Mouse (Mus musculus) gastrocnemius, adult 2 months (tissue): ENCODE measurements at regions not wholly inside any gene's neighbourhood (a gene's known extent, or its start where the extent isn't known, plus 50 kb on each side); places are given as distances from the start of the nearest gene placed in this dataset.

Source experiments
- DNase-seq: peaks from one replicate; pipeline ENCODE4 v3.0.0; 2022
- H3K27ac ChIP-seq: fragments of 200-600 bp; 2 replicates; pipeline ENCODE4 v1.8.1; 2022; ENCODE audit warnings: mild to moderate bottlenecking
- H3K4me3 ChIP-seq: fragments of 200-600 bp; 2 replicates; pipeline ENCODE4 v1.8.1; 2022; ENCODE audit warnings: mild to moderate bottlenecking, moderate library complexity
- CTCF ChIP-seq: fragments of 200-600 bp; IDR thresholded peaks from 2 replicates; pipeline ENCODE4 v1.8.1; 2022; ENCODE audit warnings: antibody characterized with exemption, mild to moderate bottlenecking, moderate library complexity
- intact Hi-C: fragments of 180-260 bp; cut with DNase I; formaldehyde crosslinking; loops from one replicate; pipeline ENCODE4 v1.15.1; 2025

- TF ChIP-seq CTCF = no peak
- intact Hi-C loops = no loop called here
- Histone ChIP-seq H3K27ac (peak overlapping the region; percentile 70), H3K4me3 (no peak overlapping the region)
- DNase-seq = no peak
Observed at GRCm38 (mm10) chr16:95832346-95832739, 130.5 kb downstream of the Ets2 start.

- Histone ChIP-seq H3K4me3 (no peak overlapping the region), H3K27ac (peak overlapping the region; percentile 70)
- intact Hi-C loops = no loop called here
- TF ChIP-seq CTCF = no peak
- DNase-seq = no peak
Observed at GRCm38 (mm10) chr16:95831566-95832345, 129.9 kb downstream of the Ets2 start.

DNA sequence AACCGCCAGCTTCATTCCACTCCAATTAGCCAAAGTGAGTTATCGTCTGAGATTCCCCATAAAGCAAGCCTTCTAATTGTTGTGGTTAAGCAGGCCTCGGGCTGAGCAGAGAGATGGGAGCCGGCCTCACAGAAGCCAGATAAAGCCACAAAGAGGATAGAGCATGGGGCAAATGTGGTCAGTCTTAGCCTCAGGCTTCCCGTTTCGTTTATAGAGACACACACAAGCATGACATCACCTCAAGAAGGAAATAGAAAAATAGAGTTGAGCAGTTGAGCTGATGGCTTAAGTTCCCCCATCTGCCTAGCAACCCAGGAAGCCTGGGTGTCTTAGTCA, 125.5 kb downstream of the Ets2 start:
- Histone ChIP-seq H3K4me3 (no peak overlapping the region), H3K27ac (no peak overlapping the region)
- intact Hi-C loops = loop anchor here (5.0 kb wide), 1 partner anchor 125 kb away; the partner anchor contains the start of gene Ets2
- no peak for TF ChIP-seq CTCF
- no peak for DNase-seq

DNA sequence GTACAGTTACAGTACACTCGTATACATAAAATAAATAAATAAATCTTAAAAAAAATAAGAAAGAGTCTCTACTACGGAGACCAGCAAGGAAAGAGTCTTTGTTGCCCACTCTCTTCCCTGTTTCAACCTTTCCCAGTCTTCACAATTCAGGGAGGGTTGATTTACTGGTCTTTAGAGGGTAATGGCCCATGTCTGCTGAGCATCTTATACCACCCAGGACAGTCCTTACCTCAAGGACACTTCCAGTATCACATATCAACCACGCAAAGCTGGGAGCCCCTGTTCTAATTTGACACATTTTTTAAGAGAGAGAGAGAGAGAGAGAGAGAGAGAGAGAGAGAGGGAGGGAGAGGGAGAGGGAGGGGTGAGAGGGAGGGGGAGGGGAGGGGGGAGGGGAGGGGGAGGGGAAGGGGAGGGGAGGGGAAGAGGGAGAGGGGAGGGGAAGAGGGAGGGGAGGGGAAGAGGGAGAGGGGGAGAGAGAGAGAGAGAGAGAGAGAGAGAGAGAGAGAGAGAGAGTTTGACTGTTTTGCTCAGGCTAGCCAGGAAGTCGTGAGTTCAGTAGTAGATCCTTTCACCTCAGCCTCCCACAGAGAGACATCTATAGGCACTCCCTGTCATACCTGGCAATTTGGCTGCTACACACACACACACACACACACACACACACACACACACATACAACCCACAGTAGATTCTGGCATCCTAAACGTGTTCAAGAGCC, 125.0 kb downstream of the Ets2 start:
- intact Hi-C loops = loop anchor here (5.0 kb wide), 1 partner anchor 125 kb away; the partner anchor contains the start of gene Ets2
- TF ChIP-seq CTCF = no peak
- no peak for DNase-seq
- no peak overlapping the region for H3K4me3 ChIP-seq
- no peak overlapping the region for H3K27ac ChIP-seq

GRCm38 (mm10) chr16:95825723-95826122, 123.8 kb downstream of the Ets2 start:
- Histone ChIP-seq H3K4me3 (no peak overlapping the region), H3K27ac (peak overlapping the region; percentile 86)
- no peak for TF ChIP-seq CTCF
- intact Hi-C loops = loop anchor here (2.0 to 5.0 kb wide), 2 partner anchors 65 to 123 kb away; partner anchors contain the start of gene Ets2
- DNase-seq = no peak

- peak overlapping the region; percentile 50 for H3K4me3 ChIP-seq
- intact Hi-C loops = loop anchor here (2.0 to 5.0 kb wide), 2 partner anchors 64 to 123 kb away; partner anchors contain the start of gene Ets2
- H3K27ac ChIP-seq = peak overlapping the region; percentile 86
- TF ChIP-seq CTCF = no peak
- peak; percentile 75 for DNase-seq
Observed at GRCm38 (mm10) chr16:95824720-95825534, 123.1 kb downstream of the Ets2 start.

DNA sequence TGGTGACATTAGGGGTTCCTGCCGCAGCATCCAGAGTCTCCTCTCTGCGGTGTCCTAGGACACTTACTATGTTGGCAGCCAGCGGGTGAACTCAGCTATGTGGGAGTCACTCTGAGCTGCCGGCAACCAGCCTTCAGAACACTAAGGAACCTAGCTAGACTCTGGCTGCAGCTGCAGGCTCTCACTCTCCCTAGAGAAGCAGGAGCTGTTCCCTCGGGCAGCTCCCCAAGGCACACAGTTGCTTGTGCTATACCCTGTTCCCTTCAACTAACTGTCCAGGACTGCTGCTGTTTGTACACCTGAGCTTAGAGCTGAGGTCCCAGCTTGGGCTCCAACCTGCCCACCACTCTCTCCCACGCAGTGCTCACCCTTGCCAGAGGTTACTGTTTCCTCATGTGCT, 121.9 kb downstream of the Ets2 start:
- intact Hi-C loops = loop anchor here (2.0 kb wide), 1 partner anchor 63 kb away; no protein-coding TSS in a partner anchor
- DNase-seq = peak; percentile 70
- Histone ChIP-seq H3K4me3 (peak overlapping the region; percentile 44), H3K27ac (peak overlapping the region; percentile 86)
- no peak for TF ChIP-seq CTCF

DNA sequence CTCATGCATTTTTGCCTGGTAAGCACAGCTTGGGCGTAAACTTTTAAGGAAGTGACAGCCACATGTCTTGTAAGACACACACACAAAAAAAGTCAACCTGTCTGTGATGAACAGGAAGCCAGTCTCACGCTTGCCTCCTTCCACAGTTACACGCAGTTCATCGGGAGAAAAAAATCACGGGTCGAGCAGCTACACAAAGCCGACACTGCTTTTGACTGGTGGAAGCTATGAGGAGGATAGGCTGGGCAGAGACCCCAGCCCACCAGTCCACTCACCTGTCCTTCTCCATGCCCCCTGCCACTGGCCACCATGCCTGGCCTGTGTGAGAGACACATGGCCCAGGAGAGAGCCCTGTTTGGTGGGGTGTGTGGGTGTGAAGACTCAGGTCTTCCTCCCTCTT, 119.2 kb downstream of the Ets2 start:
- intact Hi-C loops = no loop called here
- no peak for DNase-seq
- Histone ChIP-seq H3K4me3 (no peak overlapping the region), H3K27ac (no peak overlapping the region)
- TF ChIP-seq CTCF = no peak

DNA sequence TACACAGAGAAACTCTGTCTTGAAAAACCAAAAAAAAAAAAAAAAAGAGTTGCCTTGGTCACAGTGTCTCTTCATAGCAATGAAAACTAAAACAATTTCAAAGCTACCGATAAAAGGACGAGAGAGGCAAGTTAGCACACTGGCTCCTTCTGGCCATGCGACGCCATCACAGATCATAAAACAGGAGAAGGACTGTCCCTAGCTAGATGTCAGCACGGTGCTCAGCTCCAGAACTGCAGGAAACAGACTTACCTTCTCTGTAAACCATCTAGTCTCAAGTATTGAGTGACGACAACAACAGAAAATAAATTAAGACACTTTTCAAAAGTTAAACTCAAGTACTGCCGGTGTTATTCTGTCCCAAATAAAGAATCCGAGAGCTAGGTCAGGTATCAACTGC, 118.7 kb downstream of the Ets2 start:
- H3K4me3 ChIP-seq = no peak overlapping the region
- H3K27ac ChIP-seq = no peak overlapping the region
- no peak for DNase-seq
- no peak for TF ChIP-seq CTCF
- intact Hi-C loops = no loop called here

- TF ChIP-seq CTCF = no peak
- DNase-seq = no peak
- intact Hi-C loops = no loop called here
- H3K4me3 ChIP-seq = no peak overlapping the region
- H3K27ac ChIP-seq = no peak overlapping the region
Observed at GRCm38 (mm10) chr16:95820013-95820412, 118.1 kb downstream of the Ets2 start.

- DNase-seq = no peak
- TF ChIP-seq CTCF = no peak
- Histone ChIP-seq H3K27ac (no peak overlapping the region), H3K4me3 (no peak overlapping the region)
- intact Hi-C loops = no loop called here
Observed at GRCm38 (mm10) chr16:95815966-95816365, 114.1 kb downstream of the Ets2 start.

DNA sequence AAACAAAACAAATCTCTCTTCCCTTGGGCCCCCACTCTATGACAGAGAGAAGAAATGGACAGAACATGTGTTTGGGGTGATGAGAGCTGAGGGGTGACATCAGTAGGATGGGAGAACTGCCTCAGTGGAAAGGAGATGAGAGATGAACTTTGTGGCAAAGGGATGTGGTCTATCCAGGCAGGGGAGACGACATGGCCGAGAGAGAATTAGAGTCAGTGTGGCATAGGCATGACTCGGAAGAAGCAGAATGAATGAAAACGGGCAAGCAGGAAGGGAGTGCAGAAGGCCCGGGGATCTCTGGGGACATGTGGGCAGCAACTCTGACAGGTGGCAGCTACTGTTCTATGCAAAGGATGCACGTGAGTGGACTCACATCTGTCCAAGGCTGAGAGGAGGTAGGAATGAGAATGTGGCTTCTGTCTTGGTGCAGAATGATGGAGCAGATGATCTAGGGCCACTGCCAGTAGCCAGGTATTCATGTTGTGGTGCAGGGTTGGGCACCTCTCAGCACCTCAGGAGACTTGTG, 113.4 kb downstream of the Ets2 start:
- TF ChIP-seq CTCF = no peak
- Histone ChIP-seq H3K27ac (no peak overlapping the region), H3K4me3 (no peak overlapping the region)
- no peak for DNase-seq
- intact Hi-C loops = no loop called here
